Mouse (Mus musculus): ENCODE data around the gene Dyx1c1.
A peak's percentile ranks its signal among the peaks of the same experiment; 100 is the strongest.

The Dyx1c1 gene

DNA sequence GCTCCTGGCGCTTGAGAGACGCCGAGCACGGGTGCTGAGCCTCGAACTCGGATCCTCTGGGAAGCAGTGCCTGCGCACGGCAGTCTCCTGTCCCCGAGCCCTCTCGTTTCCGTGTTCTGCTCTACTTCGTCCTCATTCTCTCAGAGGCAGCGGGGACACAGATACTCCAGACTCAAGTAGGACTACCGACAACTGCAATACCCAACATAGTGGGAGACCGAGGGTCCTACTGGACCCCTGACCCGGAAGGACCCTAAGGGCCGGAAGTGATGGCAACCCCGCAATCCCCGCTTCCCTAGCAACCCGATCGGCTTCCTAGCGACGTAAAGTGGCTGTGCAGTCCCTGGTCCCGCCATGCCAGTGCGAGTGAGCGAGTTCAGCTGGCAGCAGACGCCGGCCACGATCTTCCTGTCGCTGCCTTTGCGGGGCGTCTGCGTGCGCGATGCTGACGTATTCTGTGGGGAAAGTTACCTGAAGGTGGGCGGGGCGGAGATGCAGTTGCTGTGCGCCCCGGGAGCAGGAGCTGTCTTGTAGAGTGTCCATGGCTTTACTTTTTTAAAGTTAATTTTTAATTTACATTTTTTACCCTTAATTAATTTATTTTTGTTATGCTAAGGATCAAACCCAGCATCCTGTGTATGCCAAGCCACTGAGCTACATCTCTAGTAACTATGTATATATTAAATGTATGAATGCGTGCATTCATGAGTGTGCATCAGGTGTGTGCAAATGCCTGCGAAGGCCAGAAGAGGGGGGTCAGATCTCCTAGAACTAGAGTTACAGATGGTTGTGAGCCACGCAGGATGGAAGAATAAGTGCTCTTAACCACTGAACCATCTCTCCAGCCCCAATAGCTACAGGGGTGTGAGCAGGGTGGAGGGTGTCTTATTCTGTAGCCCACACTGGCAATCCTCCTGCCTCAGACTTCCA, at the start of gene Dyx1c1, which contains the start of gene Gm44503:
Gene Dyx1c1 (plus strand): TSS at position 265 of the 930 bp plus-strand sequence.
Gene Gm44503 (plus strand): TSS at position 332 of the 930 bp plus-strand sequence.
- DNase-seq: peak; percentile 94

- DNase-seq: no peak
Observed at GRCm38 (mm10) chr9:72911381-72911780, 47.2 kb upstream of the Dyx1c1 start.

GRCm38 (mm10) chr9:72913551-72913950, 45.0 kb upstream of the Dyx1c1 start:
- DNase-seq: no peak

GRCm38 (mm10) chr9:72915728-72916127, 42.9 kb upstream of the Dyx1c1 start:
- no peak for DNase-seq

- no peak for DNase-seq
Observed at GRCm38 (mm10) chr9:72923068-72923467, 35.5 kb upstream of the Dyx1c1 start.

DNA sequence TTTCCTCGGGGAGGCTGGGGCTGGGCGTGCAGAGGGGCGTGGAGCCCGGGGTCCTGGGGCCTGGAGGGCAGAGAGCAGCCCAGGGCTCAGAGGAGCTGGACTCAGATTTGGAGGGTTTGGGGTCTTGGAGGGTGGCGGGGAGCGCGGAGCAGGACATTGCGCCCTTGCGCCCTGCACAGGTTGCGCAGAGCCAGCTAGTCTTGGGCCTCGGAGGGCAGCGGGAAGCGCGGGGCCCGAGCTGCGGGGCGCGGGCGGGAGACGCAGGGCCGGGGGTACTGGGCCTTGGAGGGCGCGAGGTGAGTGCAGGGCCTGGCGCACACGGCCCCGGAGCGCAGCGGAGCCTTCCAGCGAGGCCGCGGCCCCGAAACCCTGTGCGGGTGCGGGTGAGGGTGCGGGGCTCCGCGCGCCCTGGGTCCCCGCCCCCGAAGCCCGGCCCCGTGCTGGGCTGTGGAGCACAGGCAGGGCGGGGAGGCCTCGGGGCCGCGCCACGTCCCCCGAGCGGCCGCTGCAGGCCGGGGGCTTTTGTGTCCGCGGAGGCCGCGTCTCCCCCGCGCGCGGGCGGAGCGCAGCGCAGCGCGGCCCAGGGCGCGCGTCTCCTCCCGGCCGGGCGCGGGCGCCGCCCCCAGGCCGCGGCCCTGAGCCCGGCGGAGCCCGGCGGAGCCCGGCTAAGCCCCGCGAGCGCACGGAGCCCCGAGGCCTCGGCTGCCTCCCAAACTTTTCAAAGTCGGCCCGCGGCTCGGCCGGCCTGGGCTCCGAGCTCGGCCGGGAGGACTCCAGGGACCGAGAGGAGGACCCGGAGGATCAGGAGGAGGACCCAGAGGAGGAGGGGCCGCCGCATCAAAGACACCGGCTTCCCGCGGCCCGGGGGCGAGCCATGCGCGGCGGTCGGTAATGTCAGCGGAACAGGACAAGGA, 33.3 kb upstream of the Dyx1c1 start, which contains the start of gene Pygo1:
Gene Pygo1 (plus strand): TSS at position 625 of the 914 bp plus-strand sequence.
- peak; percentile 82 for DNase-seq

DNA sequence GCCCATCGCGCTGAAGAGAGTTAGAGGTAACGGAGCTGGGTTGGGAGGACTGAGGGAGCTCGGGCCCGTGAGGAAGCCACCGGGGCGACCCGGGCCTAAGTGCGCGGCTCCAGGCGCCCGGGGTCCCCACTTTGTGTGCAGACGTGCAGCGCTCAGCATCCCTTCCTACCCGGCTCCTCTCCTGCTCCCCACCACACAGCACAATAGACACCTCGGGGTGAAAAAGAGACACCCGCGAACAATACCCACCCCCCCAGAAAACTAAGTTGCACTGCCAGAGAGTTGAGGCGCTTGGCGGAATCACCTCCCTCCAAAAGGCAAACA, 32.7 kb upstream of the Dyx1c1 start:
- DNase-seq: no peak

DNA sequence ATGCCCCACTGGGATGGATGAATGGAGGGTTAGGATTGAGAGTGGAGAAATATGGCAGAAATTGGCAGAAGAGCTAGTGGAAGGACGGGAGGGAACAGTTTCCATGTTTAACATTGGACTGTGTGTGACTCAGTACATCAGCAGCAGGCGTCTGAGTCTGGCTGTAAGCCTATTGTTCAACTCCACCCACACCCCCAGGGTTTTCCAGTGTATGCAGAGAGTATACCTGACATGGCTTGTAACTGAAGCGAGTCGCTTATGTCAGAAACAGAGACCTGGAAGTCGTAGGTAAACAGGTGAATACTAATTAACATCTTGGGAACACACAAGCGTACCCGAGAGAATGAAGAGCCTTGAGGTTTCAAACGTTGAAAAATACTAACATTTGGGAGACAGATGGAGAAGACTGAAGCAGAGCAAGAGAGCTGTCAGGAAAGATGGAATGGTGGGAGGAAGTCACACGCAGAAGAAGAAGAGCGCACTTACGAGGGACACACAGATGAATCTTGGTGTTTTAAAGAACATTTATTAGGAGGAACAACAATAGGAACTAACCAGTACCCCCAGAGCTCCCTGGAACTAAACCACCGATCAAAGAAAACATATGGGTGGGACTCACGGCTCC, 27.3 kb upstream of the Dyx1c1 start:
- DNase-seq: no peak

GRCm38 (mm10) chr9:72935309-72935708, 23.3 kb upstream of the Dyx1c1 start:
- no peak for DNase-seq

DNA sequence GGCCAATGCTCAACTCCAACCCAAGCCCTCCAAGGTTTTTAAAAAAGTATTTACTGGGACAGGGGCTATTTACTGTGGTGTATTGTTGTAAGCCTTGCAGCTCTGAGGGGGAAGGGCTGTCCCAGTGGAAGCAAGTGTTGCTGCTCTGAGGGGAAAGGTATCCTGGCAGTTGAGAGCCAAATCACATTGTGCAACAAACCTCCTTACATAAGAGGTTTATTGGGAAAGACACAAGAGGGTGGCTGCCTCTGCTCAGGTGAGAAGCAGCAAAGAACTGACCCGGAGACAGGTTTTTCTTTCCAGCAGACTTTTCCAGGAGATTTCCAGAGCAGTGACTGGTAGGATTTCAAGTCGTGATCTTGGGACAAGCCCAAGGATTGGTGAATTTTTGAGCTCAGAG, 22.3 kb upstream of the Dyx1c1 start:
- no peak for DNase-seq

- no peak for DNase-seq
Observed at GRCm38 (mm10) chr9:72943424-72943823, 15.2 kb upstream of the Dyx1c1 start.

- no peak for DNase-seq
Observed at GRCm38 (mm10) chr9:72944286-72944685, 14.3 kb upstream of the Dyx1c1 start.

GRCm38 (mm10) chr9:72947010-72947409, 11.6 kb upstream of the Dyx1c1 start:
- DNase-seq: no peak

- DNase-seq: peak; percentile 42
Observed at GRCm38 (mm10) chr9:72949572-72949971, 9.0 kb upstream of the Dyx1c1 start.

DNA sequence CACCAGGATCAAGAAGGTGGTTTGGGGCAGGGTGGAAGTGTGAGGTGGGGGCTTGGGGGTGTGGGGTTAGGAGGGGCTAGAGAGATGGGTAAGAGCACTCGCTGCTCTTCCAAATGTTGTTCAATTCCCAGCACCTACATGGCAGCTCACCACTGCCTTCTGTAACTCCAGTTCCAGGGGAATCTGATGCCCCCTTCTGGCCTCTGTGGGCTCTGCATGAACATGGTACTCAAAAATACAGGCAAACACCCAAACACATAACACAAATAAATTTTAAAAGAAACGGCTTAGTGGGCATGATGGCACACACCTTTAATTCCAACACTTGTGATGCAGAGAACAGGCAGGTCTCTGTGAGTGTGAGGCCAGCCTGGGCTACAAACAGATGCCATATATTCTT, 3.8 kb upstream of the Dyx1c1 start:
- peak; percentile 51 for DNase-seq

- DNase-seq: peak; percentile 60
Observed at GRCm38 (mm10) chr9:72955546-72955945, 3.0 kb upstream of the Dyx1c1 start.

DNA sequence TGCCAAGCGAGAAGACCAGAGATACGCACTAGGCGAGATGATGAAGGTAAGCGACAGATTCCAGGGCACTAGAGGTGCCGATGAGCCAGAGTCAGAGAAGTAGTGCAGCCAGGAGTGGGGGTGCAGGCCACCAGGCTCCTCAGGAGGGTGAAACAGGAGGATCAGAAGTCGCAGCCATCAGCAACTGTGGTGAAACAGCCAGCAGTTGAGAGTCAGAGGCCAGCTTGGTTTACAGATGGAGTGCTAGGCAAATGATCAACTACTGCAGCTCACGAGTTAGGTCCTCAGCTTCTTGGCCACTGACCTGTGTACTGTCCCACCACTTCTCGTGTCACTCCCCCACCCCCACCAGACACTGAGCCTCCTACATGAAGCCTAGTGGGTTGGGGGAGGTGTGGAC, 2.8 kb downstream of the Dyx1c1 start:
- DNase-seq: no peak

- DNase-seq: no peak
Observed at GRCm38 (mm10) chr9:72961959-72962358, 3.4 kb downstream of the Dyx1c1 start.

DNA sequence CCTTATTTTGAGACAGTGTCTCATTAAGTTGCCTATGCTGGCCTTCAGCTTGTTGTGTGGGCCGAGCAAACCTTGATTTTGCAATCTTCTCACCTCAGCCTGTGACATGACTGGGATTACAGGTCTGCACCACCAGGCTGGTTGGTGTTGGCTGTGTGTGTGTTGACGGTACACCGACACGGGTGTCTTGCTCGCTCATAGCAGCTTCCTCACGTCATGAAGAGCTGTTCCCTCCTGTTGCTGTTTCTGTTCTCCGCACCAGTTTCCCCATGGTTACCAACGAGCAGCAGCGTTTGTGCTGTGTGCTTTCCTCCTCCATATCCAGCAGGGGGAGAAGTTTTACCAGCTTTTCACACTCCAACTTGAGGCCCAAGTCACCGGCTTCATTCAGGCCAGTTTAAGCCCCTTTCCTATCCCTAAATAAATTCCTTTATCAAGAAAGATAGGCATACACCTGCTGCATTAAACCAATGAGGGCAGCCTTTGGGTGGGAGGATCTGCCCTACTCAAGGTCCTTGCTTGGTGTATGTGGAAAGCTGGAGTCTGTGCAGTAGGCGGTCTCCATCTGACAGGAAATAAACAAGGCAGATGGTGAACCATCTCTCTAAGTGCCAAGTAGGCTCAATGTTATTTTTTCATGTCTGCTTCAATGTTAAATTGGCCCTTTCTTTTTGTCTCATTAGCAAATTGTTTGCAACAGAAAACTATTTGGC, 9.9 kb downstream of the Dyx1c1 start:
- DNase-seq: peak; percentile 62

- no peak for DNase-seq
Observed at GRCm38 (mm10) chr9:72969874-72970273, 11.3 kb downstream of the Dyx1c1 start.

DNA sequence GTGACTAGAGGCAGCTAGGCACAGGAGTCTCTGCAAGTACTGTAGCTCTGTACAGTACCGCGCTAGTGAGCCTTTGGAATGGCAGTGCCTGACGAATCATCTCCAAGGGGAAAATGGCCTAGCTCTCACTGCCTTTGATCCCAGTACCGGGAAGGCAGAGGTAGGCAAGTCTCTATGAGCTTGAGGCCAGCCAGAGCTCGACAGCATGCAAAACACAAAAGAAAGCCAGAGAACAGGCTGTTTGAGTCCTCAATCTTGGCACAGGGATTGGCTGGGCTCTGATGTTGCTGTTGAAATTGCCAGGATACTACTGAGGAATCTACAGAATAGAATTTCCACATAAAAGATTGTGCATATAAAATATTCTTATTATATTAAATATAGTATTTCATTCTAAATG, 13.8 kb downstream of the Dyx1c1 start:
- no peak for DNase-seq

DNA sequence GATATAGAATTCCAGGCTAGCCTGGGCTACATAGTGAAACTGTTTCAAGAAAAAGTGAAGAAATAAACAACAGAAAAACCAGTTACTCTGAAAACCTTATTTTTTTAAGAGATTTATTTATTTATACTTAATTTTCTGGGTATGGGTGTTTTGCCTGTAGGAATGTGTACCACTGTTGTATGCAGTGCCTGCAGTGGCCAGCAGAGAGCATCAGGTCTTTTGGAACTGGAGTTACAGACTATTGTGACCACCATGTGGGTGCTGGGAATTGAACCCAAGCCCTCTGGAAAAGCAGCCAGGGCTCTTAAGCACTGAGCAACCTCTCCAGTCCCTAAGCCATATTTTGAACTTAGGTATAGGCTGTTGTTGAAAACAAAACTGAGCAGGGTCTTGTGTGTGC, 14.4 kb downstream of the Dyx1c1 start:
- no peak for DNase-seq

Measured in embryo, embryonic 11 days (tissue).